Mouse (Mus musculus) spleen, postnatal 4 days (tissue): Measurements from ENCODE around the gene Zbtb16.

Experiments
- DNase-seq, 2 experiments: peaks; one replicate each; pipeline ENCODE4 v3.0.0; 2022; ENCODE audit warnings: low spot score in 2 of 2

Gene Zbtb16

GRCm38 (mm10) chr9:48674359-48675015, 161.5 kb downstream of the Zbtb16 start:
- DNase-seq: no peak

- DNase-seq: no peak
Measured at GRCm38 (mm10) chr9:48673804-48674203, 162.2 kb downstream of the Zbtb16 start.

GRCm38 (mm10) chr9:48673213-48673612, 162.8 kb downstream of the Zbtb16 start:
- no peak for DNase-seq

- no peak for DNase-seq
Measured at GRCm38 (mm10) chr9:48671841-48672240, 164.2 kb downstream of the Zbtb16 start.

GRCm38 (mm10) chr9:48670156-48670555, 165.9 kb downstream of the Zbtb16 start:
- DNase-seq: no peak

GRCm38 (mm10) chr9:48669672-48670071, 166.3 kb downstream of the Zbtb16 start:
- DNase-seq: no peak

- DNase-seq: no peak
Measured at GRCm38 (mm10) chr9:48666702-48667101, 169.3 kb downstream of the Zbtb16 start.

- DNase-seq: no peak
Measured at GRCm38 (mm10) chr9:48663052-48663433, 173.0 kb downstream of the Zbtb16 start.

GRCm38 (mm10) chr9:48662361-48663051, 173.5 kb downstream of the Zbtb16 start:
- DNase-seq: no peak

- DNase-seq: no peak
Measured at GRCm38 (mm10) chr9:48661225-48662023, 174.6 kb downstream of the Zbtb16 start.

GRCm38 (mm10) chr9:48655525-48656169, 180.4 kb downstream of the Zbtb16 start:
- no peak for DNase-seq

- no peak for DNase-seq
Measured at GRCm38 (mm10) chr9:48654730-48655129, 181.3 kb downstream of the Zbtb16 start.

- DNase-seq: no peak
Measured at GRCm38 (mm10) chr9:48653399-48654070, 182.5 kb downstream of the Zbtb16 start.

- no peak for DNase-seq
Measured at GRCm38 (mm10) chr9:48652026-48652425, 184.0 kb downstream of the Zbtb16 start.

- no peak for DNase-seq
Measured at GRCm38 (mm10) chr9:48650846-48651245, 185.2 kb downstream of the Zbtb16 start.

GRCm38 (mm10) chr9:48649851-48650685, 186.0 kb downstream of the Zbtb16 start:
- peak in 1 of 2 experiments; percentile 54 for DNase-seq

- peak in 1 of 2 experiments; percentile 64 for DNase-seq
Measured at GRCm38 (mm10) chr9:48649098-48649766, 186.8 kb downstream of the Zbtb16 start.

GRCm38 (mm10) chr9:48648285-48649097, 187.5 kb downstream of the Zbtb16 start:
- DNase-seq: peak in 1 of 2 experiments; percentile 59

GRCm38 (mm10) chr9:48647648-48648284, 188.3 kb downstream of the Zbtb16 start:
- peak in 1 of 2 experiments; percentile 58 for DNase-seq
